19 mouse cellular contexts compared by ENCODE assay signal in the genomic region with DNA sequence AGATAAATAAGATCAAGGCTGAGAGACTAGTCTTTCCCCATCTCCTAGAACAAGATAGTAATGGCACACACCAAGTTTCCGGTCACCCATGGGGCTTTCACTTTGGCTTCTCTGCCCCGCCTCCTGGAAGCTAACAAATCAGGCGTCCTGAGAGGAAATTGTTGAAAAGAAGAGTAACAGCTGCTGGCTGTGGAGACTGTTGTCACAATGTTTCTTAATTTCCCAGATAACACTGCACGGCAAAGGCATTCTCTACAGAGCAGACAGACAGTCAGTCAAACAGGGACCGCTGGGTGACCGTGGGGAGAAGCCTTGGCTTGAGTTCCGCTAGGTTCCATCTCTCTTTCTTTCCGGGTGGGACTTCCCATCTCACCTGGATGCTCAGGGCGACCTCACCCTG.
DNase-seq lines count a peak whose midpoint lies in the region; ATAC-seq and TF ChIP-seq lines count a peak whose summit lies in the region.
"Had no signal": no experiment of that assay in that cellular context is flagged by ENCODE, and none has a peak within 500 bp of the region (broad histone marks: within the 10 kb centered on the region; RNA-seq: fewer than 3 reads in every experiment).

No protein-coding gene starts in this region.

- DNase-seq in heart, adult 18-20 months: peak; percentile 76 to 77
- DNase-seq in lung, embryonic 14.5 days: peak; percentile 66
- no peak for DNase-seq in lung, postnatal 25 days (ENCODE audit: low spot score)
- peak; percentile 58 for DNase-seq in heart, adult 8-10 months (ENCODE audit: low spot score)
- peak; percentile 43 to 51 for DNase-seq in heart, postnatal 14 days
- no peak for DNase-seq in right cerebral cortex, adult 2 months (ENCODE audit: low spot score in 2 of 2)
- DNase-seq: adrenal gland, postnatal 25 days; cerebellum, adult 11 months; cerebellum, postnatal 25 days; embryo, embryonic 11 days; left cerebral cortex, postnatal 4 days; liver; lung, postnatal 4 days; right cerebral cortex, postnatal 25 days; thymus, adult 2 months had no signal

- no peak overlapping the region for H3K4me2 ChIP-seq in heart, embryonic 12.5 days
- no peak overlapping the region for H3K4me2 ChIP-seq in lung, embryonic 14.5 days
- H3K4me2 ChIP-seq: forebrain, embryonic 15.5 days had no signal

- no peak for TF ChIP-seq CTCF in lung, embryonic 14.5 days (IDR thresholded peaks at IDR 0.05; ENCODE audit: low read depth)

- H3K36me3 ChIP-seq in heart, embryonic 12.5 days: no peaks in the 10 kb centered on the region
- H3K36me3 ChIP-seq in lung, embryonic 14.5 days (ENCODE audit: insufficient read depth): no peaks in the 10 kb centered on the region
- H3K36me3 ChIP-seq: forebrain, embryonic 15.5 days; G1E had no signal

- H3K4me1 ChIP-seq in heart, embryonic 12.5 days (replicated peaks): no peaks in the 10 kb centered on the region
- no peaks in the 10 kb centered on the region for H3K4me1 ChIP-seq in lung, embryonic 14.5 days (ENCODE audit: insufficient read depth)
- H3K4me1 ChIP-seq: forebrain, embryonic 15.5 days had no signal

- 49% methylated on average over 9 of the region's 9 CpGs for WGBS in heart, embryonic 12.5 days
- 52% methylated on average over 9 of the region's 9 CpGs for WGBS in lung, embryonic 14.5 days

- no peak for ATAC-seq in heart, embryonic 12.5 days (ENCODE audit: insufficient number of reproducible peaks, low FRiP score)
- ATAC-seq in lung, embryonic 14.5 days (ENCODE audit: insufficient read depth): peak; percentile 60; the same call in 1 of the 2 replicates
- ATAC-seq in activated CD4-positive, CD25-positive, alpha-beta regulatory T cell, adult 4 months: no peak
- ATAC-seq: forebrain, embryonic 15.5 days had no signal

- H3K27ac ChIP-seq in heart, embryonic 12.5 days (ENCODE audit: poor library complexity, severe bottlenecking): no peak overlapping the region
- no peak overlapping the region for H3K27ac ChIP-seq in lung, embryonic 14.5 days (ENCODE audit: low read depth)
- H3K27ac ChIP-seq: forebrain, embryonic 15.5 days had no signal

- H3K9me3 ChIP-seq in heart, embryonic 12.5 days (replicated peaks): no peaks in the 10 kb centered on the region
- H3K9me3 ChIP-seq in lung, embryonic 14.5 days (ENCODE audit: low read depth, low read length): no peaks in the 10 kb centered on the region
- H3K9me3 ChIP-seq: forebrain, embryonic 15.5 days had no signal

- intact Hi-C loops in heart, postnatal 14 days (cut with DNase I): no loop called here

- no peak overlapping the region for H3K4me3 ChIP-seq in heart, embryonic 12.5 days
- H3K4me3 ChIP-seq in lung, embryonic 14.5 days (ENCODE audit: low read depth, low read length): no peak overlapping the region
- H3K4me3 ChIP-seq: forebrain, embryonic 15.5 days had no signal

- H3K9ac ChIP-seq in heart, embryonic 12.5 days: no peak overlapping the region
- no peak overlapping the region for H3K9ac ChIP-seq in lung, embryonic 14.5 days
- H3K9ac ChIP-seq: forebrain, embryonic 15.5 days had no signal

- 0 out of 2 replicates have a peak, but pooled peaks cover 2% of the 10 kb centered on the region for H3K27me3 ChIP-seq in heart, embryonic 12.5 days (replicated peaks)
- H3K27me3 ChIP-seq in lung, embryonic 14.5 days (ENCODE audit: insufficient read depth, low read length): no peaks in the 10 kb centered on the region
- H3K27me3 ChIP-seq: forebrain, embryonic 15.5 days had no signal

Comparison
In these comparisons a context has a peak if more than half of its experiments do, and no peak if none do; other contexts are left out.
1. DNase-seq: peak in heart, adult 18-20 months (2 of 2), lung, embryonic 14.5 days (single experiment), heart, adult 8-10 months (single experiment) and heart, postnatal 14 days (2 of 2); none in lung, postnatal 25 days (single experiment) and right cerebral cortex, adult 2 months (0 of 2).